Mouse (Mus musculus) CD4-positive, CD25-positive, alpha-beta regulatory T cell, adult 9 weeks (primary cell): ENCODE results near the gene Zkscan1. TPM values are rescaled to one million over a fixed set of nuclear protein-coding genes. Genes with fewer than 3 reads are reported as not detected.

Experiments
- polyA plus RNA-seq: library from polyadenylated mRNA; unstranded; fragments of 100-300 nt; shearing (Covaris generic); gene quantifications from one replicate; pipeline ENCODE4 v1.2.1, GENCODE M21; 2017

The Zkscan1 gene
- 24.7 TPM for polyA plus RNA-seq

DNA sequence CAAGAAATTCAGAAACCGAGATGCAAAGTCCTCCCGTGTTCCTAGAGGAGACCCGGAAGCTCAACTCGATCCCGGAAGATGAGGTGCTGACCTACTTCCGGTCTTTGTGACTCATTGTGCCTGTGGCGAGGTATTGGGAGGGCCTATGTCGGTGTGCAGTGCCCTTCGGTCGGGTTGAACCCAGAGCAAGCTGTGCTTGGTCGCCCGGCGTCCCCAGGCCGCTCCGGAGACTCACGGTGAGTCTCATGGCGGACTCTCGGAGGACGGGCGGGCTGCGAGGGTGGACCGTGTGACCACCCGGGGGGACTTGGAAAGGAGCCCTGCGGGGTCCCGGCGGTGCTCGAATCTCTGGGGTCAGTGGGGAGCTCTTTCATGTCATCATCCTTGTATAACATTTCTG, at the start of gene Zkscan1:
TSS of gene Zkscan1 (plus strand) at position 89 of the 400 bp plus-strand sequence.

GRCm38 (mm10) chr5:138052894-138053293, 32.0 kb upstream of the Zkscan1 start, which contains the start of gene Smok3c:
Gene Smok3c (plus strand): TSS chr5:138053194.

GRCm38 (mm10) chr5:138116255-138117198, 31.6 kb downstream of the Zkscan1 start, which contains the start of gene Zscan21:
Gene Zscan21 (plus strand): TSS chr5:138116903.

DNA sequence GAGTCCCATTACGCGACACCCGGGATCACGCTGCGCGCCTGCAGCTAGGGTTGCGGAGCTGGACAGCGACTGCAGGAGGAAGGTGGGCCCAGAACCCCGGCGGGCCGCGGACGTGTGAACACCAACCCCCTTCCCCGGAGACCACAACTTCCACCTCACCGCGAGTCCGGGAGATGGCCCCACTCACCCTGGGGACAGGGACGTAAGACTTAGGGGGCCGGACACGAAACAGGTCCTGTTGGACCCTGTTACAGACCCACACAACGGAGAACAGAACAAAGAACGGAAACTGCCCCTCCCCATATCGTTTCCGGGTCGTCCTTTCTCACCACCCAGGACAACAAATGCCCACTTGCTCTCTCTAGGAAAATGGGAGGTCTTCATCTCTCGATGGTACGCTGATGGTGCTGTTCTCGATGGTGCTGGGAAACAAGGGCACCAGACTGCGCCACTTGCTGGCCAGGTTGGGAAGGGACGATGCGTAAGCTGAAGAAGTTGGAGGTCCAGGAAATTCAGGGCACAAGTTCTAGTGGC, 70.6 kb downstream of the Zkscan1 start, which contains the start of gene Zfp113:
TSS of gene Zfp113 (minus strand) at position 302 of the 534 bp plus-strand sequence.

Other genes with a start within 250 kb of the Zkscan1 start
- 1.3 TPM for gene Pilra, start 248.8 kb upstream of the Zkscan1 start, polyA plus RNA-seq
- 0.58 TPM for gene Pilrb1, start 227.0 kb upstream of the Zkscan1 start, polyA plus RNA-seq
- 1.3 TPM for gene Pilrb2, start 213.3 kb upstream of the Zkscan1 start, polyA plus RNA-seq
- 0.09 TPM for gene Cyp3a13, start 163.5 kb upstream of the Zkscan1 start, polyA plus RNA-seq
- not detected for gene Gjc3, start 122.0 kb upstream of the Zkscan1 start, polyA plus RNA-seq
- gene Azgp1, start 103.6 kb upstream of the Zkscan1 start, polyA plus RNA-seq: not detected
- not detected for gene Smok3a, start 63.8 kb upstream of the Zkscan1 start, polyA plus RNA-seq
- not detected for gene Smok3b, start 63.7 kb upstream of the Zkscan1 start, polyA plus RNA-seq
- gene Smok3c, start 31.9 kb upstream of the Zkscan1 start, polyA plus RNA-seq: not detected
- 32.2 TPM for gene Zscan21, start 31.8 kb downstream of the Zkscan1 start, polyA plus RNA-seq
- gene Zfp113, start 70.7 kb downstream of the Zkscan1 start, polyA plus RNA-seq: 24.1 TPM
- gene Cops6, start 76.0 kb downstream of the Zkscan1 start, polyA plus RNA-seq: 241 TPM
- gene Ap4m1, start 86.9 kb downstream of the Zkscan1 start, polyA plus RNA-seq: 10.2 TPM
- gene Mcm7, start 87.3 kb downstream of the Zkscan1 start, polyA plus RNA-seq: 89.5 TPM
- gene Taf6, start 102.4 kb downstream of the Zkscan1 start, polyA plus RNA-seq: 55.2 TPM
- 20.6 TPM for gene Cnpy4, start 102.4 kb downstream of the Zkscan1 start, polyA plus RNA-seq
- gene Mblac1, start 109.2 kb downstream of the Zkscan1 start, polyA plus RNA-seq: 0.35 TPM
- not detected for gene Nxpe5, start 140.8 kb downstream of the Zkscan1 start, polyA plus RNA-seq
- gene Lamtor4, start 170.4 kb downstream of the Zkscan1 start, polyA plus RNA-seq: 121 TPM
- 8.7 TPM for gene BC037034, start 178.9 kb downstream of the Zkscan1 start, polyA plus RNA-seq
- gene Gal3st4, start 187.8 kb downstream of the Zkscan1 start, polyA plus RNA-seq: 0.92 TPM
- gene Gm43720, start 194.9 kb downstream of the Zkscan1 start, polyA plus RNA-seq: not detected
- 3.0 TPM for gene Gpc2, start 194.9 kb downstream of the Zkscan1 start, polyA plus RNA-seq
- 1.1 TPM for gene Stag3, start 195.2 kb downstream of the Zkscan1 start, polyA plus RNA-seq